Mouse (Mus musculus): ENCODE results near the gene Pde12. TPM values are rescaled to one million over a fixed set of nuclear protein-coding genes. Genes with fewer than 3 reads are reported as not detected.
"Not testable (repeated sequence)": the region's sequence is repeated elsewhere in the genome, so short reads cannot be mapped to it uniquely, and the experiment has no call there.

The Pde12 gene
- polyA plus RNA-seq (2012; rRNA removed): 13.0 and 14.3 TPM in 2 replicates

DNA sequence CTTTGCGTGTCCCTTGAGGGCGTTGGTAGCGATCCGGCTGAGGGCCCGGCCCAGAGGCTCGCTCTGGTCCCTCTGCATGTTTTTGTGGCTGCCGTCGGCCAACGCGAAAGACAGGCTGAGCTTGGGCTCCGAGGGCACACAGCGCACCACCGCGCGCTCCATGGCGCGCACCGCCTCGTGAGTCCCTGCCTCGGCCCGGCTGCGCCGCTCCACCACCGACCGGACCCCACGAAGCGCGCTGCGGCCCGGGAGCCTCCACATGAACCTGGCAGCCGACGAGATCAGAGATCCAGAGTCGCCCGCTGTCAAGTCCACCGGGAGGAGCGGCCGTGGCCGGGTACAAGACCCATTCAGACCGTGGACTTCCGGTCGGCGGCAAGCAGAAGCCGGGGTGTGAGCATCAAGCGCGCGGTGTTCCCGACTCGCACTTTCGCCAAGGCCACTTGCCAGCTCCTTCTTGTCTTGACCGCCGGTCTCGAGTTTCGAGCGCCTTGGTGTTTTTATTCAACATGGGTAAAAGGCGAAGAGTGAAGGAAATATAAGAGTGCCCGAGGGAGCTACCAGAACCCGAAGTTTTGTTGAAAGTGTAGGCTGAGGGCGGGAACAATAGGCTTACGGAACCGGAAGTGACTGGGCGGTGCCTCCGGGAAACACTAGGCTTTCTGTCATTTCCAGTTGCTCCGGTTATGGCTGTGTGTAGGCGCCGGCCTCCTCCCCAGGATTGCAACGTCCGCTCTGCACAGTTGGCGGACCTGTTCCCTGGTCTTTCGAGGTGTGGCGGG, at the start of gene Pde12:
Gene Pde12 (minus strand): TSS at position 592 of the 782 bp plus-strand sequence.
- peaks cover 17% of the 10 kb centered on the region for H3K36me3 ChIP-seq (ENCODE audit: control insufficient read depth, insufficient read depth, low read length)
- DNase-seq: peak; percentile 82
- peak within 1 kb of the TSS; percentile 74 for H3K27ac ChIP-seq (ENCODE audit: control insufficient read depth, insufficient read depth, low read length)
- H3K4me3 ChIP-seq (ENCODE audit: control insufficient read depth, insufficient read depth, low read length): peak within 1 kb of the TSS; percentile 68
- H3K27me3 ChIP-seq (ENCODE audit: control insufficient read depth, insufficient read depth, low read length): no peaks in the 10 kb centered on the region
- TF ChIP-seq CTCF (IDR thresholded peaks at IDR 0.05; ENCODE audit: borderline replicate concordance, control insufficient read depth, extremely low read depth, insufficient read depth, low read length, poor library complexity): no peak
- peak; percentile 59; the same call in 1 of the 2 replicates for TF ChIP-seq POLR2A (IDR thresholded peaks at IDR 0.05; ENCODE audit: control insufficient read depth, extremely low read depth, insufficient read depth, low read length, poor library complexity)
- under 1% methylated on average over 70 of the region's 70 CpGs for WGBS
- H3K4me1 ChIP-seq (replicated peaks; ENCODE audit: control insufficient read depth, insufficient read depth, low read length): peaks cover 7% of the 10 kb centered on the region

DNA sequence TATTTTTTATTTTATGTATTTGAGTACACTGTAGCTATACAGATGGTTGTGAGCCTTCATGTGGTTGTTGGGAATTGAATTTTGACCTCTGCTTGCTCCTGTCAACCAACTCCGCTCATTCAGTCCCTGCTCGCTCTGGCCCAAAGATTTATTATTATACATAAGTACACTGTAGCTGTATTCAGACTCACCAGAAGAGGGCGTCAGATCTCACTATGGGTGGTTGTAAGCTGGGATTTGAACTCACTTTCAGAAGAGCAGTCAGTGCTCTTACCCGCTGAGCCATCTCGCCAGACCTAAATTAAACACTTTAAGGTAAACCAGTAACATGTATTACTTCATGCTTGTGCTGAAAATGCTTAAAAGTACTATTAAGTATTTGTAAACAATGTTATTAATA, 35.6 kb upstream of the Pde12 start:
- WGBS: 97% methylated on average over 5 of the region's 5 CpGs

DNA sequence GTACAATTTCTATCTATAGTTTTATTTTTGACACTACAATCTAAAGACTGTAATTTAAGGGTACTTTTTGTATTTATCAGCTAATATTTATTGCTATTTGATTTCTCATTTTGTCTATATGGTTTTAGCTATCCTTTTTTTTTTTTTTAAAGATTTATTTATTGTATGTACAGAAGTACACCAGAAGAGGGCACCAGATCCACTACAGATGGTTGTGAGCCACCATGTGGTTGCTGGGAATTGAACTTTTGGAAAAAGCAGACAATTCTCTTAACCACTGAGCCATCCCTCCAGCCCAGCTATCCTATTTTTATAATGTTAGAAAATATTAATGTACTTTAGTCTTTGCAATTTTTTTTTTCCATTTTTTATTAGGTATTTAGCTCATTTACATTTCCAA, 28.2 kb upstream of the Pde12 start:
- H3K27me3 ChIP-seq (ENCODE audit: control insufficient read depth, insufficient read depth, low read length): no peaks in the 10 kb centered on the region
- no peak overlapping the region for H3K27ac ChIP-seq (ENCODE audit: control insufficient read depth, insufficient read depth, low read length)
- TF ChIP-seq CTCF (IDR thresholded peaks at IDR 0.05; ENCODE audit: borderline replicate concordance, control insufficient read depth, extremely low read depth, insufficient read depth, low read length, poor library complexity): no peak
- TF ChIP-seq POLR2A (IDR thresholded peaks at IDR 0.05; ENCODE audit: control insufficient read depth, extremely low read depth, insufficient read depth, low read length, poor library complexity): no peak
- no peaks in the 10 kb centered on the region for H3K36me3 ChIP-seq (ENCODE audit: control insufficient read depth, insufficient read depth, low read length)
- no peaks in the 10 kb centered on the region for H3K4me1 ChIP-seq (replicated peaks; ENCODE audit: control insufficient read depth, insufficient read depth, low read length)
- DNase-seq: no peak
- H3K4me3 ChIP-seq (ENCODE audit: control insufficient read depth, insufficient read depth, low read length): no peak overlapping the region

More for the DNA sequence above, 35.6 kb upstream of the Pde12 start:
- not testable (repeated sequence) for H3K36me3 ChIP-seq (ENCODE audit: control insufficient read depth, insufficient read depth, low read length); H3K4me3 ChIP-seq (ENCODE audit: control insufficient read depth, insufficient read depth, low read length); H3K4me1 ChIP-seq (replicated peaks; ENCODE audit: control insufficient read depth, insufficient read depth, low read length); H3K27ac ChIP-seq (ENCODE audit: control insufficient read depth, insufficient read depth, low read length); DNase-seq; H3K27me3 ChIP-seq (ENCODE audit: control insufficient read depth, insufficient read depth, low read length)

DNA sequence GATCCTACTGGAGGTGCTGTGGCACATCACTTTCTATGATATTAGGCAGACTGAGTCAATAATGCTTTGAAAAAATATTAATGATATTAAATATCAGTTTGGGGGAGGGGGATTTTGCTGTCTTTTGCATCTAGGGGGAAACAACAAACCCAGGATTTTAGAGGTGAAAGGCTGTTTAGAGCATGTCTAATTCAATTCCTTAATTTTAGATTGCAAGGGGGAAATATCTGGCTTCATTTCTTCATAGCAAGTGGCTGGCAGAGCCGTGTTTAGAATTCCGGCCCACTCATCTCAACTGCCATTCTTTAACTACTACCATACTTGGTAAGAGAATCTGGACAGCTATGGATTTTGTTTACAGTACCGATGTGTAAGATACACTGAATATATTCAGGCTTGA, 23.3 kb upstream of the Pde12 start, which contains the start of gene Dnah12:
Gene Dnah12 (plus strand): TSS at position 301 of the 400 bp plus-strand sequence.
- Histone ChIP-seq H3K4me1 (replicated peaks; ENCODE audit: control insufficient read depth, insufficient read depth, low read length) (no peaks in the 10 kb centered on the region), H3K27me3 (ENCODE audit: control insufficient read depth, insufficient read depth, low read length) (no peaks in the 10 kb centered on the region), H3K36me3 (ENCODE audit: control insufficient read depth, insufficient read depth, low read length) (no peaks in the 10 kb centered on the region), H3K27ac (ENCODE audit: control insufficient read depth, insufficient read depth, low read length) (no peak within 1 kb of the TSS), H3K4me3 (ENCODE audit: control insufficient read depth, insufficient read depth, low read length) (no peak within 1 kb of the TSS)
- 98% methylated on average over 3 of the region's 3 CpGs for WGBS
- no peak for DNase-seq
- TF ChIP-seq POLR2A (IDR thresholded peaks at IDR 0.05; ENCODE audit: control insufficient read depth, extremely low read depth, insufficient read depth, low read length, poor library complexity): no peak
- no peak for TF ChIP-seq CTCF (IDR thresholded peaks at IDR 0.05; ENCODE audit: borderline replicate concordance, control insufficient read depth, extremely low read depth, insufficient read depth, low read length, poor library complexity)

DNA sequence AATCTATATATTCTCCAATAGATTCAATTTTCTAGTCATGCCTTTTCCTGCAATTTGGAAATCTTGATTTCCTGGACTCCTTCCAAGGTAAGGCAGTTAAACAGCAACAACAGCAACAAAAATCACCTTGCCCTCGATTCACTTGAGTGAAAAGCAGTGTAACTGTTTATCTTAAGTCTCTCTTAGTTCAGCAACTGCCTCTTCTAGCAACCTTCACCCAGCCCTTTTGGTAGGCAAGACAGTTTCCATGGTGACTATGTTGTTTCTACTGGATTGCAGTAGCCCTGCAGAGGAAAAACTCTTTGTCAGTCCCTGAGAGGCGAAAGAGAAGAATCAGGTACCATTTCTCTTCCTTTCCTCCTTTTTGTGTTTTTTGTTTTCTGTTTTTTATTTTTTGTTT, 21.7 kb upstream of the Pde12 start:
- no peaks in the 10 kb centered on the region for H3K27me3 ChIP-seq (ENCODE audit: control insufficient read depth, insufficient read depth, low read length)
- no peaks in the 10 kb centered on the region for H3K4me1 ChIP-seq (replicated peaks; ENCODE audit: control insufficient read depth, insufficient read depth, low read length)
- no peak overlapping the region for H3K27ac ChIP-seq (ENCODE audit: control insufficient read depth, insufficient read depth, low read length)
- WGBS: 83% methylated on average over 2 of the region's 2 CpGs
- DNase-seq: no peak
- no peak for TF ChIP-seq POLR2A (IDR thresholded peaks at IDR 0.05; ENCODE audit: control insufficient read depth, extremely low read depth, insufficient read depth, low read length, poor library complexity)
- TF ChIP-seq CTCF (IDR thresholded peaks at IDR 0.05; ENCODE audit: borderline replicate concordance, control insufficient read depth, extremely low read depth, insufficient read depth, low read length, poor library complexity): no peak
- no peak overlapping the region for H3K4me3 ChIP-seq (ENCODE audit: control insufficient read depth, insufficient read depth, low read length)
- no peaks in the 10 kb centered on the region for H3K36me3 ChIP-seq (ENCODE audit: control insufficient read depth, insufficient read depth, low read length)

DNA sequence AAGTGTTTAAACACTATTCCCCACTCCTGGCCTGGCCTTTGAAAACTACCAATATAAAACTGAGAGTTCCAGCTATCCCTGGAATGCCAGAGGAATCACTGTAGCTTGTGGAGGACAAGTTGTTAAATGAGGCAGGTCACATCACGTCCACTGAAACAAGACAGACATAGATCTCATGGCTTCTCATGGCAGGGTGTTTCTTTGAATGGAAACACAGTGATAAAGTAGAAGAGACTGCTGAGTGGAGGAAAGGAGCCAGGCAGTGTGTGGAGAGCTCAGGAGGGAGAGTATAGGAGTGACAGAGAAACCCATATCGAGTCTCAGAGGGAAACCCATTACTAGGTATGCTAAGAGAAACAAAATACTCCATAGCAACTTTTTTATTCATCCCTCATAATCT, 21.0 kb upstream of the Pde12 start:
- Histone ChIP-seq H3K36me3 (ENCODE audit: control insufficient read depth, insufficient read depth, low read length) (no peaks in the 10 kb centered on the region), H3K27me3 (ENCODE audit: control insufficient read depth, insufficient read depth, low read length) (no peaks in the 10 kb centered on the region), H3K27ac (ENCODE audit: control insufficient read depth, insufficient read depth, low read length) (no peak overlapping the region), H3K4me3 (ENCODE audit: control insufficient read depth, insufficient read depth, low read length) (no peak overlapping the region), H3K4me1 (replicated peaks; ENCODE audit: control insufficient read depth, insufficient read depth, low read length) (no peaks in the 10 kb centered on the region)
- WGBS: 83% methylated on average over 2 of the region's 2 CpGs
- TF ChIP-seq POLR2A (IDR thresholded peaks at IDR 0.05; ENCODE audit: control insufficient read depth, extremely low read depth, insufficient read depth, low read length, poor library complexity) (no peak), CTCF (IDR thresholded peaks at IDR 0.05; ENCODE audit: borderline replicate concordance, control insufficient read depth, extremely low read depth, insufficient read depth, low read length, poor library complexity) (no peak)
- DNase-seq: no peak

DNA sequence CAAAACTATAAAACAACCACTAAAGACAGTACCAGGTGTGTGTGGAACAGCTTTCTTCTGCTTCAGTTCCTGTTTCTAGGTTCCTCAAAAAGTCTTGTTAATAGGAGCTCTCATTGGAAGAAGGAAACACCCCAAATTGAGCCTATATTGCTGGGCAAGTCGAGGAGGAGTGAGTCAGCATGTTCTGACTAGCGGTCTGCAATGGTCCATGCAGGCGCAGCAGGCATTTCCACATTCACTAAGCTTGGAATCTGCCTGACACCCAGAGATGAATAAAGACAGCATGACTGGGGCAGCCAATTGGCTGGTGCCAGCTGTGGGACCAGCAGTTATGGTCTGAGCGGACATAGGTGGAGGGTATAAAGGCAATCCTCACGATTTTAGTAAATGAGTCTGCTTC, 6.1 kb upstream of the Pde12 start:
- WGBS: 43% methylated on average over 5 of the region's 5 CpGs
- no peak overlapping the region for H3K27ac ChIP-seq (ENCODE audit: control insufficient read depth, insufficient read depth, low read length)
- peaks cover 3% of the 10 kb centered on the region for H3K4me1 ChIP-seq (replicated peaks; ENCODE audit: control insufficient read depth, insufficient read depth, low read length)
- no peak overlapping the region for H3K4me3 ChIP-seq (ENCODE audit: control insufficient read depth, insufficient read depth, low read length)
- DNase-seq: no peak
- no peaks in the 10 kb centered on the region for H3K27me3 ChIP-seq (ENCODE audit: control insufficient read depth, insufficient read depth, low read length)
- TF ChIP-seq CTCF (IDR thresholded peaks at IDR 0.05; ENCODE audit: borderline replicate concordance, control insufficient read depth, extremely low read depth, insufficient read depth, low read length, poor library complexity): no peak
- TF ChIP-seq POLR2A (IDR thresholded peaks at IDR 0.05; ENCODE audit: control insufficient read depth, extremely low read depth, insufficient read depth, low read length, poor library complexity): no peak
- no peaks in the 10 kb centered on the region for H3K36me3 ChIP-seq (ENCODE audit: control insufficient read depth, insufficient read depth, low read length)
